Mouse (Mus musculus): ENCODE data around the gene Slc52a3.

The Slc52a3 gene

DNA sequence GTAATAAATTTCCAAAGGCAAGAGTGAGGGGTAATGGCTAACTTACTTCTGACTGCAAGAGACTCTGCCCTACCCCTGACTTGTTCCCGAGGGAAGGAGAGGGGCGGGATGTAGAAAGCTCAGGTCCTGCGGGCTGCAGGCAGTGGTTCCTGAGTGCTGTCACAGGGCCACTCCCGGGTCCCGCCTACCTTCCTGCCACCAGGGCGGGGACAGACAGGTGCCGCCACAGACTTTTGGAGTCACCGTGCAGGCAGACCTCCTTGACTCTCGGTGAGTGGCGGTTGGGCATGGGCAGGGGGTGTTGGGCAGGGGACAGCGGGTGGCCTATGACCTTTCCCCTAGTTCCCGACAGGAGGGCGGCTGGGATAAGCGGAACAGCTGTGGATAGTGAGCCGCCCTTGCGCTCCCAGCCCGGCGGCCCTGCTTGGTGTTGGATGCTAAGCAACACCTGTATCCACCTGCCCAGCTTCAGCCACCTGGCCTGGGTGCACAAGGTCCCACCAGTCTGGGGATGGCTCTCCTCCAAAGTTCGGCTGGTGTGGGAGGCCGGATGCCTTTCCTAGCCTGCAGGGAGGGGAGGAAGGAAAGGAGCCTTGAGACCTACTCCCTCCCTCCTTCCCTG, 3.5 kb downstream of the Slc52a3 start:
- DNase-seq (ENCODE audit: low read depth) = no peak

DNA sequence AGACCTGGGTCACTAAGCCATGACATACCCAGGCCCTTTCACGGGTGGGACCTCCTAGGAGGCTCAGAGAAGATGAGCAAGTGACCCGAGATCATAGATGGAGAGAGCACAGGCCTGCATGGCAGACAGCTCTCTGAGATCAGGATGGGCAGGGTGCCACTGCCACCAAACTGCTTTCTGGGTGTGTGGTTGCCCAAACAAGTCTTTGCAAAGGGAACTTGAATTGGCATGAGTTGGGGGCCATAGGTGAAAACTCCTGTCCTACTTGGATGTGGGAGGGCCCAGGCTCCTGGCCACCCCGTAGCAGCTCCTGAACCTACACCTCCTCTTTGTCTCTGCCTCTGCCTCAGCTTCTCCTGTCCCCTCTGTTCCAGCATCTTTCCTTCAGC, 4.0 kb downstream of the Slc52a3 start:
- DNase-seq (ENCODE audit: low read depth) = no peak

DNA sequence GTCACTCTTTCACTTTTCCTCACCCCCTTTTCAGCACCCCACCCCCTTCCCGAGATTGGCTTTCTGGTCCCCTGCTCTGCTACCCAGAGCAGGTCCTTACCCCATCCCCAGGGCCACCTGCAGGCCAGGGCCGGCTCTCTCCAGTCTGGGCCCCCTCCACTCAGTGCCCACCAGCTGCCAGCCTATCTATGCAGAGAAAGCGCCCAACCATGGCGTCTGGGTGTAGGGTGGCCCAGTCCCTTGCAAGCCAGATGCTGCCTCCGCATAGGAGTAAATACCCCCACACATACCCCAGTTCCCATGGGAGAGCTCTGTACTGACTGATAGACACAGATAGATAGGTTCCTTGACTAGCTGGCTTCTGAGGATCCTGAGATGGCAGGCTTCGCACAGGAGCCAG, 4.4 kb downstream of the Slc52a3 start:
- DNase-seq (ENCODE audit: low read depth) = no peak

DNA sequence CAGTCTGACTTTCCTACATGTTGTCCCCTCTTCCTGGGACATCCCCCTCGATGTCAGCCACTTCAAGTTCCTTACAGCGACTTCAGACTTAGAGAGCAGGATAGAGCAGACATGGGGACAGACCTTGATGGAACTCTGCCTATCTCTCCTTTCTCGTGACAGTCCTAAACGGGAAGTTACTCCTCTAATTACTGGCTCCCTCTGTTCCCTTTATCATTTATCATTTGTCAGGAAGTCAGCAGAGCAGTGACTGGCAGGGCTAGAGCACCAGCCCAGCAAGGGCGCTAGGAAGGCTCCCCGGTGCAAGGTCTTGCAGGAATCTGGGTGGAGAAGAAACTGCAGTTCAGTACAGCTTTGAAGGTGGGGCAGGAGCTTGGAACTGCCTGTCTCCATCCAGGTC, 6.2 kb downstream of the Slc52a3 start:
- DNase-seq (ENCODE audit: low read depth) = no peak

DNA sequence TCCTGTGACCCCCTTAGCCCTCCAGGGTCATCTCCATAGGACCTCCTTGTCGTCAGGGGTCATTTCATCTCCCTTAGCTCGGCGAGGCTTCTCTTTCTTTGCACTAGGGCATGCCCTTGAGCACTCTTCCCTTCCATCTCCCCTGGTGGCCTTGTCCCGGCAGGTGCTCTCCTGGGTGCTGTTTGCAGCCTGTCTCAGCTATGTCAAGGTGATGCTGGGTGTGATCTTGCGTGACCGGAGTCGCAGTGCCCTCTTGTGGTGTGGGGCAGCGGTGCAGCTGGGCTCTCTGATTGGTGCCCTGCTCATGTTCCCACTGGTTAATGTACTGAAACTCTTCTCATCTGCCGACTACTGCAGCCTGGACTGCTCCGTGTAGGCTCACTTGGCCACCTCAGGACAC, 11.5 kb downstream of the Slc52a3 start:
- DNase-seq (ENCODE audit: low read depth) = no peak

DNA sequence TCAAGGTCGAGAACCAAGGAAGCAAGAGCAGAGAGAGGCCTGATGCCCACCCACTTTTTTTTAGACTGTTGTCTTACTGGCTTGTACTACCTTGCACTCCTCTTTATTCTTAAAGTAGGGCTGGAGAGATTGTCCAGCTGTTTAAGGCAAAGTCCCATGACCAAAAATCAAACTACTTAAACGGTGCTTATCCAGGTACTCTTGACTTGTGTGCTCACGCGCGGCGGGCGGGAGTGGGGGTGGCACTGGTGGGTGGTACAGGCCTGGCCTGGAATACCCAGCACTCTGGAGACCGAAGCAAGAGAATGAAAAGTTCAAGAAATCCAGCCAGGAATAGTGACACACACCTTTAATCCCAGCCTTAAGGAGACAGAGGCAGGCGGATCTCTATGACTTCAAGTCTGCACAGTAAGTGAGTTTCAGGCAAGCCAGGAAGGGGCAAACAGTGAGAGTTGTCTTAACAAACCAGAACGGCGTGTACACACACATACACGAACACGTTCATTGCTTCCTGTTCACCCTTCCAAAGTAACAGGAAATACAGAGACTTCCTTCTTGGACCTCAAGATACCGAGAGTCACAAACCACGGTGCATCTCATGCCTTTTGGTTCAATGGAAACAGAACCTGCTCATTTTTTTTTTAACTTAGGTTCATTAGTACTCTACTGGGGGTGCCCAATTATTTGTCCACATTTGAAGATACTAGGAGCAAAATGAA, 12.9 kb downstream of the Slc52a3 start:
- DNase-seq (ENCODE audit: low read depth) = no peak

DNA sequence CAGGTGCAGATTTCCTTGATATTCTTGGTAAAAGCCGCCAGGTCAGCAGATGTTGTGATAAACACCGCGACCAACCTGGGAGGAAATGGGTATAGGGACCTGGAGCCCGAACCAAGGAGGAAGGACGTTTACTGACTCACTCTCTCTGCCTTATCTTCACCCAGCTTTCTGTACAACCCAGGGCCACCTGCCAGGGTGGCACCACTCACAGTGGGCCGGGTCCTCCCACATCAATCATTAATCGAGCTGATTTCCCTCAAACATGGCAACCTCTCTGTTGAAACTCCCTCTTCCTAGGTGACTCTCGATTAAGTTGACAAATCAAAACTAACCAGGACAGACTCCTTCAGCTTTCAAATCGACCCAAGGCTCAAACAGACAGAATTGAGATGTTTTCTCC, 13.9 kb downstream of the Slc52a3 start:
- DNase-seq (ENCODE audit: low read depth) = no peak

DNA sequence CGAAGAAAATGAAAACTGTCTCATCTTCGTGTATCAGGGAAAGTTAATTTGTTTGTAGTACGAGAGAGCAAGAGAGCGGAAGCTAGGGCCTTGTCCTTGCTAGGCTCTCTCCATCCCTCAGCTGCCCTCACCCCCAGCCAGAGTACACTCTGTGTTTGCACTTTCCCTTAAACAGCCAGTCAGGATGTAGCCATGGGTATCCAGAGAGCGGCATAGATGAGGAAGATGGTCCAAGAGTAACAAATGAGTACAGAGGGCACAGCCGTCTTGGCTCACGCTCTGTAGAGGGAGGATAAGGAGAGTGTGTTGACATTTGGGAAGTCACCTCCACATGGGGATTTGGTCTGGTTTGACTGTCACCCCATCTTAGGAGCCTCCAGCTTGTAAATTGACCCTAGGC, 14.3 kb downstream of the Slc52a3 start:
- no peak for DNase-seq (ENCODE audit: low read depth)

DNA sequence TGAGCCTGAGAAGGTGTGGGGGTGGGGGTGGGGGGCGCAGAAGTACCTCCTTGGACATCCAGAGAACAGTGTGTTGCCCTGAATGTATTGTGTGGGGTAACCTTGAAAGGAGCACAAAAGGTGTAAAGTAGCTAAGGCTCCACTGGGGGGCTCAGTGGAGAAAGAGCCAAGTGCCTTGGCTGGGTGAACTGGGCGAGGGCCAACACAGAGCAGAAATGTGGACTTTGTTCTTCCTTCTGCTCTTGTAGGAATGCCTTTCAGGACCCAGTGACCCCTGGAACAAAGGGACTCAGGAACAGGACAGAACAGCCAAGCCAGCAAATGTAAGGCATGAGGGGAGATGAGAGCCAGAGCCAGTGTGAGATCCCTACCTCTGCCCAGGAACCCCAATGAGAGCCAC, 15.4 kb downstream of the Slc52a3 start:
- no peak for DNase-seq (ENCODE audit: low read depth)

DNA sequence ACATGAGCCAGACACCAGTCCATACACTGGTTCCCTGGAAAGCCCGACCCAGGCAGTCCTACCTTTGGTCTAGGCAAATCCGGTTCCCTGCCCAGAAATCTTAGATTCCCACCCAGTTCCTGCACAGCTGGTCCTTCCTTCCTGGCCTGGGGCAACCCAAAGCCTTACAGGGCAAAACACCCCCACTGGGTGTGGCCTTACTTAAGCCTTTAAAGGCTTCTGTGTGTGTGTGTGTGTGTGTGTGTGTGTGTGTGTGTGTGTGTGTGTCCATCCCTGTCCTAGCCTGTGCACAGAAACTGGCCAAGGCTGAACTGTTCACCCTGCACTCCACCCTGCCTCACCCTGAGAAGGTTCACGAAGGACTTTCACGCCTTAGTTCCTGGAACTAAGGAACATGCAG, 15.9 kb downstream of the Slc52a3 start:
- DNase-seq (ENCODE audit: low read depth) = no peak

DNA sequence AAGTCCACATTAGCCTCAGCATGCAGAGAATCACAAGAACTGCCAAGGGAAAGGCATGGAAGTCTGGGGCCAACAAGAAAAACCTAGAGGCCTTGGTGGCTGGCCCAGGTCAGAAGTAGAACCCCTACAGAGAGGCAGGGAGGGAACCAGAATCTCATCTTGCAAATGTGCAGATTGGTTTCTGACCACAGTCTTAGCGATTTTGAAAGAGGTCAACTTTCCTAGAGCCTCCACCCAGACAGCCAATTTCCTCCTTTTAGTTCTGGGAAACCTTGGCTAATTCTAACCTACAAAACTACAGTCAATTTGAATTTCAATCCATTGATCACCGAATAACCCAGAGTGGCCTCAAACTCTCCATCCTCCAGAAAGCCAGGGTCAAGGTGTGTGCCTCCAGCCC, 16.4 kb downstream of the Slc52a3 start:
- no peak for DNase-seq (ENCODE audit: low read depth)

DNA sequence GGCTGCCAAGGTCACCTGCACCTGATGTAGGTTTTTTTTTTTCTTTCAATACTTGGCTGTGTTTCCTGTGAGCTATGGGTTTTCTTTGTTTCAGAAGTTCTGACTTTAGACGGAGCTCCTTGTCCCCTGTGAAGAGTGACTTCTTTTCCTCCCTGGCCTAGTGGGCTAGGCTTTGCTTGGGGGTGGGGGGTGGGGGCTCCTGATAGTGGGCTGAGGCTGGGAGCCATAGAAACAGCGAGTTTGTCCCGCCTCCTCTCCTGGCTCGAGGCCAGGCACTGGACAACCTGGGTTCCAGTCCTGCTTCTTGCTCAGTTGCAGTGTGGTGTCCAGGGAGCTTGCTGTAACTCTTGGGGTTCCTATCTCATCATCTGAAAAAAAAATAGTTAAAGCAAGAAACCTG, 19.7 kb downstream of the Slc52a3 start:
- DNase-seq (ENCODE audit: low read depth) = no peak

DNA sequence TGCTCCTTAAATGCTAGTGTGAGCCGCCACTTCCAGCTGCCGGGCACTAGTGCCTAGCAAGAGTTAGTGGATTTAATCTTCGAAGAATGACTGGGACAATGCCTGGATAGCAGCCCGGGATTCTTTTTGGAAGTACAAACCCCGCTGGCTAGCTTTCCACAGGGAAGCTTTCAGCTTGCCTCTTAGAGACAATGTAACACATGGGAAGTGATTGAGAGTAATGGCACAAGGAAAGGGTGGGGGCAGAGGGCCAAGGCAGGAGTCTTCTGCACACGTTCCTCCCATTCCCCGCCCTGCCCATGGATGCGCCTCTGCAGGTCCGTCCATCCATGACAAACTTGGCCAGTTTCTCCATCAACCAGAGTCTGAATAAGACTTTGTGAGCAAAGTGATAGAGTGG, 20.4 kb downstream of the Slc52a3 start:
- no peak for DNase-seq (ENCODE audit: low read depth)

DNA sequence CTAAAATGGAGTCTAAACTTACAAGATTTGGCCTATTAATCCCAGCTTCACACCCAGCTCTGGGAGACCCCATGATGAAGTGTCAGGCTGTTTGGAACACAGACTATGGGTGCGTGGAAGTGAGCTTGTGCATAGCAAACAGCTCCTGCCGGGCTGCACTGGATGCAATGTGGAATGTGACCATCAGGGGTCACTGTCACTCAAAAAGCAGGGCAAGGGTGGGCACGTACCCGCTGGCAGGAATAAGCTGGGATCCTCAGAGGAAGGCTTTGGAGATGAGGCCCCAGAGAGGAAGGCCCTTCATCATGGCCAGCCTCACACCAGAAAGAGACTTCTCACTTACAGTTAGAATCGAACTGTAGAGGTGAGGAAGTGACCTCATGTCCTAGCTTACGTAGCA, 23.9 kb downstream of the Slc52a3 start:
- DNase-seq (ENCODE audit: low read depth) = no peak

DNA sequence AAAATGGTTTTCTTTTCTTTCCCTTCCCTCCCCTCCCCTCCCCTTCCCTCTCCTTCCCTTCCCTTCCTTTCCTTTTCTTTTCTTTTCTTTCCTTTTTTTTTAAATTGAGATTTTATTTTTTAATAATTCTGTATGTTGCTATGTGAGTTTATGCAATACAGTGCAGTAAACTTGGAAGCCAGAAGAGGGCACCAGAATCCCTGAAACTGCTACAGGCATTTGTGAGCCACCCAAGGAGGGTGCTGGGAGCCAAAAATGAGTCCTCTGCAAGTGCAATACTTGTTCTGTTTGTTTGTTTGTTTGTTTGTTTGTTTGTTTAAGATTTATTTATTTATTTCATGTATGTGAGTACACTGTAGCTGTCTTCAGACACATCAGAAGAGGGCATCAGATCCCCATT, 25.7 kb downstream of the Slc52a3 start:
- no peak for DNase-seq (ENCODE audit: low read depth)

DNA sequence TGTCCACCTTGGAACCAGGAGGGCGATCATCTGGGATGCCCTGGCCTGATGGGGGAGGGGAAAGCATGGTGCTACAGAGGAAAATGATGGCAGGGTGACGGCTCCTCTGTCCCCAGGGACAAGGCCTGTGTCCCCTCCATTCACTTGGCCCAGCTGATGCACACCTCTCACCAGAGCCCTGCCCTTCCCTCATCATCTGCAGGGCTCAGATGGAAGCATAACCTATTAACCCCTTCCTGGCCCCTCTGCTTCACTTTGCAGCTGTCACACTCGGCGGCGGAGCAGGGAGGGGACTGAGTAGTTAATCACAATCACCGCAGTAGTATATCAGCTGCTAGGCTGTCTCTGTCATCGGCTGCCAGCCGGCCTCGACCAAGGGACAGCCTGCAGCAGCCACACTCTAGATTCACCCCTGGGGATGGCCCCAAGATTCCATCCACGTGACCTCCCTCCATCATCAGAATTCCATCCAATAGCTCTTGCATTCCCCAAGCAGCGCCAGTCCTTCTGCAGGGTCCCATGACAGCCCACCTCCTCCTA, 28.6 kb downstream of the Slc52a3 start:
- no peak for DNase-seq (ENCODE audit: low read depth)

DNA sequence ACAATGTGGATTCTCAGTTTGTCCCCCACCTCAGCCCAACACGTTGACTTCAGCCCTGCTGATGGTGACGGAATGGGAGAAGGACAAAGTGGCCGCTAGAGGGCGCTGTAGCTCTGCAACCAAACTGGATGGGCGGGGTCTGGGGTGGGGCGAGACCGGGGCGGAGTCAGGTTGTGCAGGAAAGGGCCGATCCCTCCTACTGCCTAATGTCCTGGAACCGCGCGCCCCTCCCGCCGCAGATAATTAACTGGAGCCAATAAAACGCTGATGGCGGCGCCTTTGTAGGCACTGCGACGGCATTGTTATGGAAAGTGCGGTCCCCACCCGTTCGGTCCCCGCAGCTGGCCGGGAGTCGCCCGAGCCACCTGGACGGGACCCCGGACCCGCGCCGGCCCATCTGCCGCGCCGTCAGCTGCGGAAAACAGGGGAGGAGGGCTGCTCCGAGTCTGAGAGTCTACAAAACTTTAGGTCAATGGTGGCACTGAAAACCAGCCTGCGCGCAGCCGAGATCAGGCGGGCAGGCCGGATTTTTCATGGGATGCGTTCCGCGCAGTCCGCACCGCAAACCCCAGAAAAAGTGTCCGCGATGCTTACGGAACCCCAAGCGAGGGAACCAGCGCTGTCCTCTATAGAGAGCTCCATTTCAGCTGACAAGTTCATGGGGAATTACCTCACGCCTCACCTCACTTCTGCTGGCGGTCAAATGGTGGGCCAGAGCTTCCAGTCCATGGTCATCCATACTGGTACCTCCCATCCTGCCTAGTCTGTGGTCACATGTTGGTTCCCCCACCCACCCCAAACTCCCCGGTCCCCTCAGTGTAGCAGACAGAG, 33.2 kb downstream of the Slc52a3 start:
- DNase-seq (ENCODE audit: low read depth) = peak; percentile 88

DNA sequence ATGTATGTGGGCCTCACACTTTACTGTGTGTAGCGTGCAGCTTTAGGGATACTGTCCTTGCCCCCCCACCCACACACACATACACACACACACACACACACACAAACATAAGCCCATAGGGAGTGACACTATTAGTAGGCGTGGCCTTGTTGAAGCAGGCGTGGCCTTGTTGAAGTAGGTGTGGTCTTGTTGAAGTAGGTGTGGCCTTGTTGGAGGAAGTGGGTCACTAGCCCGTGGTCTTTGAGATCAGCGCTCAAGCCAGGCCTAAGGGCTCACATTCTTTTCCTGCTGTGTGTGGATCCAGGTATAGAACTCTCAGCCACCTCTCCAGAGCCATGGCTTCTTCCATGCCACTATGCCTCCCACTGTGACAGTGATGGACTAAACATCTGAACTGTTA, 34.7 kb downstream of the Slc52a3 start:
- no peak for DNase-seq (ENCODE audit: low read depth)

DNA sequence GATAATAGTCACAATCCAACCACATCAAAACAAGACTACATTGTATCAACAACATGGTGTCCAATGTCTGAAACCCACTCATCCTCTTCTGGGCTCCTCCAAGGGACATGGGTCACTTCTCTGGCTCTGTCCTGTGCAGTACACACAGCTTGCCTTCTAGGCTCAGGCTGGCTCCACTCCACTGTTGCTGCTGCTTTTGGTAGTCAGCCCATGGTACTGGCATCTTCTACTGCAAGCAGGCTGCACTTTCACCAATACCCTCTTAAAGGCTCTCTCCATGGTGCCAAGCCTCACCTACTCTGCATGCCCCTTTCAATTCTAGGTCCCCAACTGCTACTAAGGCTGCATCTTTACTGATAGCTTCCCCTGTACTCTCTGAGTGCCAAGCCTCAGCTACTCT, 43.8 kb downstream of the Slc52a3 start:
- no peak for DNase-seq (ENCODE audit: low read depth)

DNA sequence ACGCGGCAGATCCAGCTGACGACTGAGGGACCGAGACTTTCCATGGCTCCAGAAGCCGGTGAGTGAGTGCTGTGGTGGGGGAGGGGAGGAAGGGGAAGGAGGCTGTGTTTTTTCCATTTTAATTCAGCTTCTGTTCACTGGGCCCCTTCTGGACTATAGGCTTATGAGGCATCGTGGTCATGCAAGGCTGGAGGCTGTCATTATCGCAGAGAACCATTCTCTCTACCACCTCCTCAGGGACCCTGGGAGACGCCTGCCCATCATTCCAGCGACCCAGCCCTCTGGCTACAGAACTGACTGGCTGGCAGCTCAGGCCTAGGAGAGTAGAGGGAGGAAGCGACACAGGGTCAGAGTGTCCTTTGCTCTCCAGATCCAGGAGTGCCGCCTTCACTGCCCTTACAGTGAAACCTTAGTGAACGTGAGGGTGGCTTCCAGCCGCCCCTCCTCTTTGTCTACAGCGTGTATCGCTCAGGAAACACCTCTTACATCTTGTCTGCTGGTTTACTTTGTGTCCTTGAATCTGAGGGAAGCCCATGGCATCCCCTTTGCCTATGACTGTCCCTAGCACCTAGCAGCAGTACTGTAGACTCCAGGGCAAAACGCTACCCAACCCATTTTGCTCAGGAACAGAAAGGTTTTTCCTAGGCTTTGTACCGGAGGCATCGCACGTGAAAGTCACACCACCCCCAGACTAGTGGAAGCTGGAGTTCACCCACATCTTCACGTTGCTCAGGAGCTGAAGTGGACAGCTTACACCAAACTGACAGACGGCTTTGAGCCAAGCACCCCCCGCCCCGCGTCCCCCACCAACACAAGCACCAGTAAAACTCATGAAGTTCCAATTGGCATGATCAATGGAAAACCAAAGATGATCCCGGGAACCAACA, 51.0 kb downstream of the Slc52a3 start:
- DNase-seq (ENCODE audit: low read depth) = no peak

DNA sequence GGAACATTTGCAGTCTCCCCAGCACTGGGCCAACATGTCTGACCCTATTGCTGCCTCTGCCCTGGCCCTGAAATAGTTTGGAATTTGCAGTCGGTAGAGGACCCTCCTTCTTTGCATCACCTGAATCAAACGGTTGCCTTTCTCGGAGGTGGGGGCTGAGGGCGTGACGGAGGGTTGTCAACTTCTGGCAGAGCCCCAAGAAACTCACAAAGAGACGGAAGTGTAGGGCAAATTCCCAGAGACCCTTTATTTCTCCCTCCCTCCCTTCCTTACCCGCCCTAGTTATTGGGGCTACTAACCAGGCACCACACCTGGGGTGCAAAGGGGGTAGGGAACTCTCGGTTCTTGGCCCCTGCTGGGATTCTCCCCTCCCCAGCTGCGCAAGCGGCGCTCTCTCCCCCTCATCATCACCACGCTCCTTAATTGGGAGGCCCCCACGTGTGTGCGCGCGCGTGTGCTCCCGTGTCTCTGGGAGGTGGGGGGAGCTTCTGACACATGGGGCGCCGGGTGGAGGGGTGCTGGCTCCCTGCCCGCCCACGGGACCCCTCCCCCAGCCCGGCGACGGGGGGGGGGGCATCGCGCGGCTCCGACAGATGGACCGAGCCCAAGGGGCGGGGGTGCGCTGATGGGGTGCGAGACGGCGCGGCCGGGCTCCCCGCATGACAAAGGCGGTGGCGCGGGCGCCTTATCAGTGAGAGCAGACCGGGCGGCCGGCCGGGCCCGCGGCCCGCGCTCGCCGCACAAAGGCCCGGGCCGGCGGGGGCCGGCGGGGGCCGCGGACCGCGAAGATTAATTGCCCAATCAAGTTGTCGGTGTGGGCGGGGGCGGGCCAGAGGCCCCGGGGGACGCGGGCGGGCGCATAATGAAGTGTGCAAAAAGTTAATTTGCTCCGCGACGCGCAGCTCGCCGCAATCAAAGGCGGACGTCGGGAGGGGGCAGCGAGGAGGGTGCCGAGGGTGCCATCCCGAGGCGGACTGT, 52.0 kb downstream of the Slc52a3 start:
- DNase-seq (ENCODE audit: low read depth) = no peak

Data from c-Kit-positive CD71-positive TER-119-negative erythroid progenitor cells, embryonic 14.5 days (primary cell).